Mouse (Mus musculus): ENCODE results near the gene Celf6.

GRCm38 (mm10) chr9:59617307-59617973 is 39.7 kb downstream of the Celf6 start:
- TF ChIP-seq POLR2AphosphoS2 (IDR thresholded peaks at IDR 0.05; ENCODE audit: low read depth, low read length): no peak
- no peak for TF ChIP-seq RAD21 (IDR thresholded peaks at IDR 0.05; ENCODE audit: low read depth, low read length)
- TF ChIP-seq CTCF (conservative IDR thresholded peaks at IDR 0.05 in 1 of 2, IDR thresholded peaks at IDR 0.05 in 1 of 2; ENCODE audit: low read depth in 2 of 2, low read length in 2 of 2): no peak
- no peak; the same call in 1 of the 2 replicates for TF ChIP-seq POLR2A (IDR thresholded peaks at IDR 0.05; ENCODE audit: low read depth, low read length)

All from CH12.LX (cell line).